Mouse (Mus musculus): ENCODE data around the gene Dmgdh. TPM values are rescaled to one million over a fixed set of nuclear protein-coding genes. Genes with fewer than 3 reads are reported as not detected.

Gene Dmgdh
- polyA plus RNA-seq, 1 experiment from 2014 or later: 1.3 TPM

GRCm38 (mm10) chr13:93672371-93672770, 1.9 kb upstream of the Dmgdh start:
- Histone ChIP-seq H3K27me3 (replicated peaks) (peaks cover 11% of the 10 kb centered on the region; the same call in 1 of the 2 replicates), H3K9me3 (no peaks in the 10 kb centered on the region), H3K9ac (no peak overlapping the region), H3K4me3 (replicated peaks) (no peak overlapping the region), H3K4me1 (no peaks in the 10 kb centered on the region), H3K27ac (no peak overlapping the region), H3K4me2 (no peak overlapping the region), H3K36me3 (no peaks in the 10 kb centered on the region)
- WGBS: 83% methylated on average over 4 of the region's 4 CpGs
- ATAC-seq (ENCODE audit: insufficient read depth, low FRiP score, low read depth): no peak

- Histone ChIP-seq H3K4me1 (no peaks in the 10 kb centered on the region), H3K36me3 (no peaks in the 10 kb centered on the region), H3K9ac (no peak overlapping the region), H3K4me2 (no peak overlapping the region; the same call in 1 of the 2 replicates), H3K4me3 (replicated peaks) (no peak overlapping the region), H3K27me3 (replicated peaks) (peaks cover 11% of the 10 kb centered on the region; the same call in 1 of the 2 replicates), H3K9me3 (no peaks in the 10 kb centered on the region), H3K27ac (no peak overlapping the region)
- ATAC-seq (ENCODE audit: insufficient read depth, low FRiP score, low read depth): no peak
- WGBS: 66% methylated on average over 2 of the region's 2 CpGs
Measured at GRCm38 (mm10) chr13:93673296-93673695, 937 bp upstream of the Dmgdh start.

- no peaks in the 10 kb centered on the region for H3K9me3 ChIP-seq
- H3K27ac ChIP-seq: no peak overlapping the region
- no peak overlapping the region for H3K4me2 ChIP-seq
- H3K4me1 ChIP-seq: no peaks in the 10 kb centered on the region
- 69% methylated on average over 9 of the region's 9 CpGs for WGBS
- ATAC-seq (ENCODE audit: insufficient read depth, low FRiP score, low read depth): no peak
- no peaks in the 10 kb centered on the region for H3K36me3 ChIP-seq
- H3K27me3 ChIP-seq (replicated peaks): peaks cover 11% of the 10 kb centered on the region; the same call in 1 of the 2 replicates
- H3K9ac ChIP-seq: no peak overlapping the region
- H3K4me3 ChIP-seq (replicated peaks): no peak overlapping the region
Measured at GRCm38 (mm10) chr13:93676864-93677263, 2.6 kb downstream of the Dmgdh start.

DNA sequence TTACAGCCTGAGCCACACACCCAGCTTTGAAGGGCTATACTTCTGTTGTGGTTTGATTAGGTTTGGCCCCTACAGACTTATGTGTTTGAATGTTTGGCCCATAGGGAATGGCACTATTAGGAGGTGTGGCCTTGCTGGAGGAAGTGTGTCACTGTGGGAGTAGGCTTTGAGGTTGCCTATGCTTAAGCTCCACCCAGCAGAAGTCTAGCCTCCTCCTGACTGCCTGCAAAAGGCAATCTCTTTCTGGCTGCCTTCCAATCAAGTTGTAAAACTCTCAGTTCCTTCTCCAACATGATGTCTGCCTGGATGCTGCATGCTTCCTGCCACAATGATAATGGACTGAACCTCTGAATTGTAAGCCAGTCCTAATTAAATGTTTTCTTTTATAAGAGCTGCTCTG, 9.1 kb downstream of the Dmgdh start:
- Histone ChIP-seq H3K4me1 (no peaks in the 10 kb centered on the region), H3K9ac (no peak overlapping the region), H3K27me3 (replicated peaks) (no peaks in the 10 kb centered on the region), H3K4me3 (replicated peaks) (no peak overlapping the region), H3K27ac (no peak overlapping the region), H3K36me3 (no peaks in the 10 kb centered on the region), H3K9me3 (no peaks in the 10 kb centered on the region), H3K4me2 (no peak overlapping the region)
- no peak for ATAC-seq (ENCODE audit: insufficient read depth, low FRiP score, low read depth)

GRCm38 (mm10) chr13:93685226-93685625, 11.0 kb downstream of the Dmgdh start:
- WGBS: 78% methylated on average over 4 of the region's 4 CpGs
- Histone ChIP-seq H3K4me1 (no peaks in the 10 kb centered on the region), H3K27me3 (replicated peaks) (no peaks in the 10 kb centered on the region), H3K36me3 (no peaks in the 10 kb centered on the region), H3K9ac (no peak overlapping the region), H3K4me2 (no peak overlapping the region), H3K9me3 (no peaks in the 10 kb centered on the region), H3K27ac (no peak overlapping the region), H3K4me3 (replicated peaks) (no peak overlapping the region)
- ATAC-seq (ENCODE audit: insufficient read depth, low FRiP score, low read depth): no peak

DNA sequence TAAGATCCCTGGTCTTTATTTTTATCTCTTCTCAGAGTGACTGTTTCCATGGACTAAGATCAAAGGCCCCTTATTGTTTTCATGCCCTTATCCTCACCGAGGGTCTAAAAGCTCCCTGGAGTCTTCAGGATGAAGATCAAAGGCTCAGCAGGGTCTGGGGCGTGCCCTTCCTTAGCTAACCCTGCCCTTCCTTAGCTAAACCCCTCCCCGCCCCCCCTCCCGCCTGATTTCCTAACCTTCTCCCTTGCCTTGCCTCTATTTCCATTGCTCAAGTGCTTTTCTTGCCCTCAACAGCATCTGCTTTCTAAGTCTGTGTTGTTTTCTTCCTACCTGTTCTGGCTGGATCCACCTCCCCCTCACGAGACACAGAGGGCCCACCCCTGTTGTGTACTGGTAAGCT, 13.1 kb downstream of the Dmgdh start:
- no peaks in the 10 kb centered on the region for H3K36me3 ChIP-seq
- no peak overlapping the region for H3K4me3 ChIP-seq (replicated peaks)
- no peak for ATAC-seq (ENCODE audit: insufficient read depth, low FRiP score, low read depth)
- H3K27me3 ChIP-seq (replicated peaks): no peaks in the 10 kb centered on the region
- H3K9ac ChIP-seq: no peak overlapping the region
- no peaks in the 10 kb centered on the region for H3K4me1 ChIP-seq
- H3K9me3 ChIP-seq: no peaks in the 10 kb centered on the region
- no peak overlapping the region for H3K4me2 ChIP-seq
- WGBS: 23% methylated on average over 5 of the region's 5 CpGs
- H3K27ac ChIP-seq: no peak overlapping the region

GRCm38 (mm10) chr13:93689566-93689965, 15.3 kb downstream of the Dmgdh start:
- H3K27ac ChIP-seq: no peak overlapping the region
- H3K27me3 ChIP-seq (replicated peaks): no peaks in the 10 kb centered on the region
- H3K4me1 ChIP-seq: no peaks in the 10 kb centered on the region
- no peak for ATAC-seq (ENCODE audit: insufficient read depth, low FRiP score, low read depth)
- no peak overlapping the region for H3K4me2 ChIP-seq
- no peaks in the 10 kb centered on the region for H3K36me3 ChIP-seq
- 95% methylated on average over 3 of the region's 3 CpGs for WGBS
- H3K9me3 ChIP-seq: no peaks in the 10 kb centered on the region
- no peak overlapping the region for H3K4me3 ChIP-seq (replicated peaks)
- H3K9ac ChIP-seq: no peak overlapping the region

GRCm38 (mm10) chr13:93690821-93691220, 16.6 kb downstream of the Dmgdh start:
- H3K27me3 ChIP-seq (replicated peaks): no peaks in the 10 kb centered on the region
- no peak overlapping the region for H3K9ac ChIP-seq
- 91% methylated on average over 1 of the region's 1 CpGs for WGBS
- no peak overlapping the region for H3K4me3 ChIP-seq (replicated peaks)
- ATAC-seq (ENCODE audit: insufficient read depth, low FRiP score, low read depth): no peak
- H3K9me3 ChIP-seq: no peaks in the 10 kb centered on the region
- H3K4me1 ChIP-seq: no peaks in the 10 kb centered on the region
- H3K27ac ChIP-seq: no peak overlapping the region
- no peak overlapping the region for H3K4me2 ChIP-seq
- no peaks in the 10 kb centered on the region for H3K36me3 ChIP-seq

- WGBS: 71% methylated on average over 6 of the region's 6 CpGs
- H3K9ac ChIP-seq: no peak overlapping the region
- no peaks in the 10 kb centered on the region for H3K9me3 ChIP-seq
- H3K27me3 ChIP-seq (replicated peaks): no peaks in the 10 kb centered on the region
- H3K27ac ChIP-seq: no peak overlapping the region
- no peak overlapping the region for H3K4me2 ChIP-seq
- no peaks in the 10 kb centered on the region for H3K4me1 ChIP-seq
- no peak overlapping the region for H3K4me3 ChIP-seq (replicated peaks)
- no peak for ATAC-seq (ENCODE audit: insufficient read depth, low FRiP score, low read depth)
- no peaks in the 10 kb centered on the region for H3K36me3 ChIP-seq
Measured at GRCm38 (mm10) chr13:93698866-93699265, 24.6 kb downstream of the Dmgdh start.

DNA sequence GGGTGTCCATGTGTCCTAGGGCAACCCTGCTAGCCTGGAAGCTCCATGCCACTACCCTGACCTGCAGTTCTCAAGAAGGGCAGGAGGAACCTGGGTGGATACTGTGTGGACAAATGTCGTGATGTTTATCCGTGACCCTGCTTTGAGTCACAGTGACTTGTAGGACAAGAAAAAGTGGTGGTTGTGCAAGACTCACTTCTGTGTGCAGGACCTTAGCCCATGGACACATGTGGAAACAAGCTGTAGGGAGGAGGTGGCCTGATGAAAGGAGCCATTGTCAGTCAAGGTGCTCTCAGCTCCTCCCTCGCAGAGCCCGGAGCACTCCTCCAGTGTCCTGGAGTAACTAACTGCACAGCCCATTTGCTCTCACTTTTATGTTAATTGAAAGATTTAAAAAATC, 31.5 kb downstream of the Dmgdh start:
- no peaks in the 10 kb centered on the region for H3K9me3 ChIP-seq
- no peak overlapping the region for H3K4me3 ChIP-seq (replicated peaks)
- no peaks in the 10 kb centered on the region for H3K27me3 ChIP-seq (replicated peaks)
- H3K36me3 ChIP-seq: no peaks in the 10 kb centered on the region
- ATAC-seq (ENCODE audit: insufficient read depth, low FRiP score, low read depth): no peak; the same call in 1 of the 2 replicates
- 64% methylated on average over 4 of the region's 4 CpGs for WGBS
- no peaks in the 10 kb centered on the region for H3K4me1 ChIP-seq
- H3K27ac ChIP-seq: no peak overlapping the region
- H3K9ac ChIP-seq: no peak overlapping the region
- H3K4me2 ChIP-seq: no peak overlapping the region

- Histone ChIP-seq H3K27me3 (replicated peaks) (no peaks in the 10 kb centered on the region), H3K36me3 (no peaks in the 10 kb centered on the region), H3K27ac (no peak overlapping the region), H3K9ac (no peak overlapping the region), H3K9me3 (no peaks in the 10 kb centered on the region), H3K4me1 (no peaks in the 10 kb centered on the region), H3K4me3 (replicated peaks) (no peak overlapping the region), H3K4me2 (no peak overlapping the region)
- ATAC-seq (ENCODE audit: insufficient read depth, low FRiP score, low read depth): no peak
- WGBS: 58% methylated on average over 4 of the region's 4 CpGs
Measured at GRCm38 (mm10) chr13:93707271-93707670, 33.0 kb downstream of the Dmgdh start.

DNA sequence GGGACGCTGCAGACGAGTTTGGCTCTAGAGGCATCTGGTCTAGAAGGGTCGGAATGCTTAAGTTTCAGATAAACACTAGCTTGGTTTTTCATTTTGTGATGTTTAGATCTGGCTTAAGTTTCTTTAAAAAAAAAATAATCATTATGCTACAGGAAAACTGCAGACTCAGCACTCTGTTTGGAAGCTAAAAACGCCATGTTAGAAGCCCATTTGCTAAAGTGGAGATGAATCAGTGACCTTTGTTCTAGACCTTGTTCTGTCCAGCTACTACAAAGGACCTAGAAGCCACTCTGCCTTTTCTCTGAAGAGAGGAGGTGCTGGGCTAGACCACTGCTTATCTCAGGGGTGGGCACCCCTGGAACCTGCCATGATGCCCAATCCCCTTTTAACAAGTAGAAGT, 36.1 kb downstream of the Dmgdh start:
- H3K4me3 ChIP-seq (replicated peaks): no peak overlapping the region
- H3K9ac ChIP-seq: no peak overlapping the region
- WGBS: 68% methylated on average over 4 of the region's 4 CpGs
- H3K9me3 ChIP-seq: no peaks in the 10 kb centered on the region
- H3K27me3 ChIP-seq (replicated peaks): no peaks in the 10 kb centered on the region
- no peak overlapping the region for H3K27ac ChIP-seq
- no peaks in the 10 kb centered on the region for H3K4me1 ChIP-seq
- H3K4me2 ChIP-seq: no peak overlapping the region
- ATAC-seq (ENCODE audit: insufficient read depth, low FRiP score, low read depth): no peak
- H3K36me3 ChIP-seq: no peaks in the 10 kb centered on the region

- H3K9ac ChIP-seq: no peak overlapping the region
- H3K36me3 ChIP-seq: no peaks in the 10 kb centered on the region
- H3K9me3 ChIP-seq: no peaks in the 10 kb centered on the region
- no peaks in the 10 kb centered on the region for H3K27me3 ChIP-seq (replicated peaks)
- no peak for ATAC-seq (ENCODE audit: insufficient read depth, low FRiP score, low read depth)
- no peak overlapping the region for H3K4me3 ChIP-seq (replicated peaks)
- no peak overlapping the region for H3K27ac ChIP-seq
- no peak overlapping the region for H3K4me2 ChIP-seq
- 74% methylated on average over 4 of the region's 4 CpGs for WGBS
- no peaks in the 10 kb centered on the region for H3K4me1 ChIP-seq
Measured at GRCm38 (mm10) chr13:93711226-93711625, 37.0 kb downstream of the Dmgdh start.
